Mouse (Mus musculus) cerebellum, postnatal 25 days (tissue): Measurements from ENCODE around the gene Rpl10.

Source experiments
- DNase-seq, 2 experiments: peaks; one replicate each; pipeline ENCODE4 v3.0.0; 2021; ENCODE audit warnings: mixed read lengths in 2 of 2

Rpl10 gene

GRCm38 (mm10) chrX:74270062-74270901 lies at the start of gene Rpl10:
TSS of gene Rpl10 (plus strand) at chrX:74270812.
- DNase-seq: peak; percentile 86 to 91

GRCm38 (mm10) chrX:74230038-74230437 lies 40.6 kb upstream of the Rpl10 start:
- no peak for DNase-seq

GRCm38 (mm10) chrX:74233196-74233595 lies 37.4 kb upstream of the Rpl10 start:
- DNase-seq: no peak

- DNase-seq: no peak
Measured at GRCm38 (mm10) chrX:74240332-74240731, 30.3 kb upstream of the Rpl10 start.

- DNase-seq: no peak
Measured at GRCm38 (mm10) chrX:74243396-74243795, 27.2 kb upstream of the Rpl10 start.

- no peak for DNase-seq
Measured at GRCm38 (mm10) chrX:74243807-74244206, 26.8 kb upstream of the Rpl10 start.

GRCm38 (mm10) chrX:74244614-74245083 lies 26.0 kb upstream of the Rpl10 start:
- peak in 1 of 2 experiments; percentile 8 for DNase-seq

- DNase-seq: no peak
Measured at GRCm38 (mm10) chrX:74245107-74245506, 25.5 kb upstream of the Rpl10 start.

- peak; percentile 80 to 88 for DNase-seq
Measured at GRCm38 (mm10) chrX:74245687-74246086, 24.9 kb upstream of the Rpl10 start.

- peak; percentile 82 to 89 for DNase-seq
Measured at GRCm38 (mm10) chrX:74246213-74246681, 24.4 kb upstream of the Rpl10 start.

GRCm38 (mm10) chrX:74246693-74247092 lies 23.9 kb upstream of the Rpl10 start:
- DNase-seq: no peak

- peak; percentile 65 to 79 for DNase-seq
Measured at GRCm38 (mm10) chrX:74248651-74249050, 22.0 kb upstream of the Rpl10 start.

- peak; percentile 80 to 88 for DNase-seq
Measured at GRCm38 (mm10) chrX:74249615-74250014, 21.0 kb upstream of the Rpl10 start, which contains the start of gene Flna. TSS of gene Flna (minus strand) at chrX:74249820.

- peak; percentile 86 to 90 for DNase-seq
Measured at GRCm38 (mm10) chrX:74254153-74254887, 16.3 kb upstream of the Rpl10 start, which contains the start of gene Emd. TSS of gene Emd (plus strand) at chrX:74254687.

GRCm38 (mm10) chrX:74254888-74255565 lies 15.6 kb upstream of the Rpl10 start:
- DNase-seq: peak in 1 of 2 experiments; percentile 9

- DNase-seq: no peak
Measured at GRCm38 (mm10) chrX:74257746-74258145, 12.9 kb upstream of the Rpl10 start.

GRCm38 (mm10) chrX:74269736-74270061 lies 913 bp upstream of the Rpl10 start:
- no peak for DNase-seq

GRCm38 (mm10) chrX:74270902-74271551 lies 415 bp downstream of the Rpl10 start:
- peak; percentile 33 to 45 for DNase-seq

- no peak for DNase-seq
Measured at GRCm38 (mm10) chrX:74273422-74274322, 3.1 kb downstream of the Rpl10 start.

- no peak for DNase-seq
Measured at GRCm38 (mm10) chrX:74277916-74278315, 7.3 kb downstream of the Rpl10 start.

- no peak for DNase-seq
Measured at GRCm38 (mm10) chrX:74281041-74281731, 10.6 kb downstream of the Rpl10 start.
